Mouse (Mus musculus): ENCODE measurements around the gene Parp14.
A peak's percentile ranks its signal among the peaks of the same experiment; 100 is the strongest.
"Not testable (repeated sequence)": the region's sequence is repeated elsewhere in the genome, so short reads cannot be mapped to it uniquely, and the experiment has no call there.

Gene Parp14

GRCm38 (mm10) chr16:35871048-35871851, at the start of gene Parp14:
TSS of gene Parp14 (minus strand) at chr16:35871544.
- DNase-seq, result peak; percentile 14 to 32

DNA sequence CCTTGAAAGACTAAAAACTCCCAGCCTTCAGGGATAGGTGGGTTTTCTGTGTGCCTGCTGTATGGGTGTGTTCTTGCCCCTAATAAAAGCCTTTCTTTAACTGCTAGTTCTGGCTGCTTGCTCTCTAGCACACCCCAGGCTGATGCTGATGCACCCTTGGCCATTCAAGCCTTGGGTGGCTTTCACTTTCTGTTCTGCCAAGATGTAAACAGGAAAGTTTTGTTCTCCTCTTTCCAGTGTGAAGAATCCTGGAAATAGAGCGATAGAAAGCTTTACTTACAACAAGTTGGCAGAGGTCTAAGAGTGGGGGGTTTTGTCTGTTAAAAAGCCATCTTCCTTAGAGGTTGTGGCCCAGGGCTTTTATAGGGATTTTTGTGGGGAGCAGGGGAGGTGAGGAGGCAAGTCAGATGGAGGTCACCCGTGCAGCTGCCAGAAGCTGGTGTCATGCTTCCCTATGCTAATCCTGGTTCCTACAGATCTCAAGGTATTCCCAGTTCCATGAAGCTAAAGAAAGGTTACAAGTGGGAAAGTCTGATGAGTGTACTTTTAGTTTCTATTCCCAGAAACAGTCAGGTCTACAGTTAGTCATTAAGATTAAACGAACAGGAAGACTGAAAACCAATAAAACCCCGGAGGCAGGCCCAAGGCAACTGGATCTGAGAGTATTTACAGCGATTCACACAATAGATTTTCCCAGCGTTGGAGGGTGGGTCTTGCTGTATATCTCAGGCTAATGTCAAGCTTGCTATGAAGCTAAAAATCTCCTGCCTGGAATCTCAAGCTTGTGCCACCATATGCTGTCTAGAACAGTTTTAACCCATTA, 47.6 kb upstream of the Parp14 start:
- no peak for DNase-seq

DNA sequence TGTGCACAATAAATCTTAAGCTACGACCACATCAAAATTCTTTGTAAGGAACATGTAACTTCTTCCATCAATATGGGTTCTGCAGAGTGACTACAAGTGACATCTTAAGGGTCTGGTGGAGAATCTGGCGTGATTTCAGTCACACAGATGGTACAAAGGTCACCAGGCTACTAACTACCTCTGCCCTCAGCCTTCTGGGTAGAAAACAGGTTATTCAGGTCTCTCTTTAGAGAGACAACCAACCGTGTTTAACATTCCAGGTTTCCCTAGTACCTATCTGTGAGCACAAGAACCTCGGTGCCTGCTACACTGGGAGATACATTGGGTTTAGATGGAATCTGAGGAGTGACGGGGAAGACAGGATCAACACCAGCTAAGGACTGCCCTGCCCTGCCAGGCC, 43.0 kb upstream of the Parp14 start:
- DNase-seq, result no peak

DNA sequence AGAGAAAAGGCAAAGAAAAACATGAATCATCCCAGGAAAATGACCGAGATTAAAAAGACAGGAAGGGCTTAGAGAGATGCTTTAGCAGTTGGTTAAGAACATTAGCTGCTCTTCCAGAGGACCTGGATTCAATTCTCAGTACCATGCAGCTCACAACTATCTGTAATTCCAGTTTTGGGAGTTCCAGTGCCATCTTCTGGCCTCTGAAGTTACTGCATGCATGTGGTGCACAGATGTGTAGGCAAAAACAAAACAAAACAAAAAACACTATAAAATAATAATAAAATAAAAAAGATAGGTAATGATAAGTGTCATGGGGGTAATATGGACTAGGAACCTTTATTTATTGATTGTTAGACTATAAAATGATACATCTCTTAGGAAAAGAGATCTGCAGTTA, 42.2 kb upstream of the Parp14 start:
- DNase-seq, result no peak

- no peak for DNase-seq
Observed at GRCm38 (mm10) chr16:35911449-35911848, 40.1 kb upstream of the Parp14 start.

GRCm38 (mm10) chr16:35907432-35908201, 36.3 kb upstream of the Parp14 start:
- DNase-seq, result peak in 1 of 2 experiments; percentile 19

DNA sequence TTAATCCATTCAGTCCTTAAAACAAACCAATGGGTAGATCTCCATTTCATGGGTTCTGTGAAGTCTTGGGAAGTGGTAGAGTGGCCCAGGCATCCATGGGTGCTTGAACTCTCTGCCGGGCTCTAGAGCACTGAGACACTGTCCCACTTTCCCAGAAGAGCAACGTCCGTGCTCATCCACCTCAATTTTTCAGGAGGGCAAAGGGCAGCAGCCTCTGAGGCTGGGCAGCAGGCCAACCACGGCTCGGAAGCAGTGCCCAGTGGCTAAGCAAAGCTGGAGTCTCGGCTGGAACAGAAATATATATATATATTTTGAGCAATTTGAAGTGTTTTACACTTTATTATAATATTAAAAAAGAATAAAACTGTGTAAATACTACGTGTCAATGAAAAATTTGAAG, 35.5 kb upstream of the Parp14 start:
- no peak for DNase-seq

DNA sequence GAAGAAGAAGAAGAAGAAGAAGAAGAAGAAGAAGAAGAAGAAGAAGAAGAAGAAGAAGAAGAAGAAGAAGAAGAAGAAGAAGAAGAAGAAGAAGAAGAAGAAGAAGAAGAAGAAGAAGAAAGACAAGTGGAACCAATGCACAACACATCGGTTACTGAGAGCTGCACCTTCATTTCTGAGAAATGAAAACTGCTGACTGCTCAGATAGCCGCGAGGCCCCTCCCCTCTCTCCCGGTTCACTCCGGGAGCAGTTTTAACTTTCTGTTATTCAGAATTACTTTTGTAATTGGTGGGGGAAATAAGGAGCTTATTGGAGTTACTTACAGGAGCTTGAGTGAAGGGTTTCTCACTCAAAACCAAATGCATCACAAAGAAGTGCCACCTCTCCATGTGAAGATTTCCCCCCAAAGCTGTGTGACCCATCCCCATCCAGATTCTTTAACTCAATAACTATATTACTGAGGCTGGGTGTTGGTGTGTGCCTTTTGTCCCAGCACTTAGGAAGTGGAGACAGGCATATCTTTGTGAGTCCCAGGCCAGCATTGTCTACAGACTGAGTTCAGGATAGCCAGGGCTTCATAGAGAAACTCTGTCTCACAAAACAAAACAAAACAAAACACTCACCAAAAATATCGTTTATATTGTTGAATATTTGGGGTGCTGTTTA, 34.6 kb upstream of the Parp14 start:
- DNase-seq, result no peak

DNA sequence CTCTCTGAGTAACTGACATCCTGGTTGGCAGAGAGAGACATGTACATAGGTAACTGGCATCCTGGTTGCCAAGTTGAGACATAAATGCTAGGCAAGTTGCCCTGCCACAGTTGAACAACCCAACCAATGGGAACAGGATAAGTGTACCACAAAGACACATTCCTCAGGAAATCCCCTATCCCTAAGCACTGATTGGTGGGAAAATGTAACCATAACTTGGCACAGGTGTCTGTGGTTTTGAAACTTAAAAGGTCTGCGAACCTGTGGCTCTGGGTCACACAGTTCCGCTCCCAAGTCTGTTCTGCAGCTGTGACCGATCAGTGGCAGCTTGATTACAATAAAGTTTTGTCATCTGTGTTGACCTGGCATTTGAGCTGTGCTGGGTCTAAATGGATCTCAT, 34.0 kb upstream of the Parp14 start:
- no peak for DNase-seq

- DNase-seq, result no peak
Observed at GRCm38 (mm10) chr16:35904121-35904736, 32.9 kb upstream of the Parp14 start.

- DNase-seq, result no peak
Observed at GRCm38 (mm10) chr16:35903014-35903640, 31.8 kb upstream of the Parp14 start.

- no peak for DNase-seq
Observed at GRCm38 (mm10) chr16:35900541-35900940, 29.2 kb upstream of the Parp14 start.

GRCm38 (mm10) chr16:35894997-35895396, 23.7 kb upstream of the Parp14 start:
- DNase-seq, result no peak

GRCm38 (mm10) chr16:35891603-35892002, 20.3 kb upstream of the Parp14 start:
- not testable (repeated sequence) for DNase-seq

- DNase-seq, result no peak
Observed at GRCm38 (mm10) chr16:35890645-35891044, 19.3 kb upstream of the Parp14 start.

DNA sequence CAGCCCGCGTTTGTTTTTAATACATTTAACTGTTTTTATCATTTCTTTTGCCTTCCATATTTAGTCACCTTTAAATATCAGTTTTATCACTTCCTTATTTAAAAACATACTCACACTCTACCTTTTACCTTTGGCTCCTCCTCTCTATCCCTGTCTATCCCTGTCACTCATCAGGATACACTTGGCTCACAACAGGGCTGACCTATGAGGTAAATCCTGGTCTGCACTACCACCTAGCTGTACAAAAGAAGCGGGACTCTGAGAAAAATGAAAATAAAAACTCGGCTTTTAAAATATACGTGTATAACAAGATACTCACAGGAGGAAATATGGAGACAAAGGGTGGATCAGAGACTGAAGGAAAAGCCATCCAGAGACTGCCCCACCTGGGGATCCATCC, 17.6 kb upstream of the Parp14 start:
- no peak for DNase-seq

- DNase-seq, result no peak
Observed at GRCm38 (mm10) chr16:35888174-35888573, 16.8 kb upstream of the Parp14 start.

DNA sequence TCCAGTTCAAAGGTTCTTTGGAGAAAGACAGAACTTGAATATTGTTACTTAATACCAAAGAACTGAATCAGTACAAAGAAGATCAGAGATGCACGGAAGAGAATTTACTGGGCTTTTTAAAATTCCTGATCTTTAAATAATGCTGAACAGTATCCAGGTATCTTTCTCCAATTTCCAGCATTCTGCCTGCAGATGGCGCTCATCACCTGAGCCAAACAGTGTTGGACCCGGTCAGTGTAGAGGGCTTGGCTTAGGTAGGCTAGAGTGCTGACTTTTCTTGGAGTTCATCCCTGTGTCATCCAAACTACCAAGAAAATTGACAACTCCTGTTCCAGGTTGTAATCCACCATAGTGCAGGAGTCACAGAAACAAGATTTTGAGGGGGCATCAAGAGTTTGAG, 3.1 kb upstream of the Parp14 start:
- peak; percentile 39 to 63 for DNase-seq

DNA sequence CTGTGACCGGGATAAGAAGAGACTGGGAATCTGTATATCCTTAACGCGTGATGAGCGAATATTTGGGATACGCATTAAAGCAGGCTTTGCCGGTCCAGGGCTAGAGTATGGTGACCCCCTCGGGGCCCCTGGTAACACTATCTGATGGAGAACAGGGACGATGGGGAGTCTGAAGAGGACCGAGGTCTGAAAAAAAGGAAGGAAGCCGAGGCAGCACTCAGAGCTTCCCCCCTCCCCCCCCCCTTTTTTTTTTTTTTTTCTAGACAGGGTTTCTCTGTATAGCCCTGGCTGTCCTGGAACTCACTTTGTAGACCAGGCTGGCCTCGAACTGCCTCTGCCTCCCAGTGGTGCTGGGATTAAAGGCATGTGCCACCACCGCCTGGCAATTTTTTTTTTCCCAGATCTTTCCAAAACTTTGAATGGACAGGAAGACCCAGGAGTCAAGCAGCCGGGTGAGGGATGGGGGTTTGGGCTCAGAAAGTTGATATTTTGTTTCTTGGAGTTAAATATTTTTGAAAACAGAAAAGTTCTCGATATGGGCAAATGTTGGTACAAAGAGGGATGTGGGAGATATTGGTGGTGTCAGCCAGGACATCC, 1.2 kb upstream of the Parp14 start:
- DNase-seq, result no peak

- no peak for DNase-seq
Observed at GRCm38 (mm10) chr16:35871898-35872297, 554 bp upstream of the Parp14 start.

DNA sequence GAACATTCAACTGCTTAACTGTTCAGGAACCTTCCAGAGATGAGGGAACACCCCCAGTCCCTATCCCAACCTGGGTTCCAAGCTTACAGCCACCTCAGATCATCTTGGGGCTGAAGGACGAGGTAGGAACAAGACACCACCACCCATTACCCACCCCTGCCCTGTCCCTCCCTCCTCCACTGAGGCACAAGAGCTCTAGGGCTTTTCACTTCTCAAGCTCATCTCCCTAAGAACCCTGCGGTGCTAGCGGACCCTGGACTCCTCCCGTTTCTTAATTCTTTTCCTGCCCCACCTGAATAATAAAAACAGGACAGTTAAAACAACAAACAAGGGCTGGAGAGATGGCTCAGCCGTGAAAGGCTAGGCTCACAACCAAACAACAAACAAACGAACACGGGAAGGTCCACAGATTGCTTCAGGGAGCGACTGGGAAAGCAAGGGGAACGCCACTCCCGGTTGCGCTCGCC, 730 bp downstream of the Parp14 start:
- no peak for DNase-seq
